17 mouse cellular contexts compared by ENCODE assay signal in the genomic region with DNA sequence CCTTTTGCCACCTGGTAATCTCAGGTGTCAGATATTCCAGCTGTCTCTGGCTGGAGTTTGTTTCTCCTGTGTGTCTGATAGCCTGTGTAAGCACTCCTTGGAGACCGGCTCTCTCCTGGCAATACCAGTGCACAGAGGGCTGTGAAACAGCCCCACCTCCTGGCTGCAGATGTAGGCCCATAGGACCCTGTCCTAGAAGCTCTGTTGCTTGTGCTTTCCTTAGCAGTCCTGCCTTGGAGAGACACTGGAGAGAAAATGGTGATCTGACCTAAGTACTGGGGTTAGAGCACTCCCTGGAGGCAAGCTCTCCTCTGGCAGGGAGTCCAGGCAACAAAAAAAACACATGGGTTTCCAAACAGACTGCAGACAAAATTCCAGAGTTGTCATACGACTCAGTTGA.
A peak's percentile ranks its signal among the peaks of the same experiment; 100 is the strongest.
DNase-seq lines count a peak whose midpoint lies in the region; ATAC-seq and TF ChIP-seq lines count a peak whose summit lies in the region.
"Had no signal": no experiment of that assay in that cellular context is flagged by ENCODE, and none has a peak within 500 bp of the region (broad histone marks: within the 10 kb centered on the region; RNA-seq: fewer than 3 reads in every experiment).

No protein-coding gene starts in this region.

- H3K4me2 ChIP-seq in lung, embryonic 14.5 days, result no peak overlapping the region
- H3K4me2 ChIP-seq: embryonic facial prominence, embryonic 15.5 days; hindbrain, embryonic 14.5 days; limb, embryonic 13.5 days; midbrain, embryonic 15.5 days; neural tube, embryonic 13.5 days had no signal

- WGBS in lung, embryonic 14.5 days, result 26% methylated on average over 2 of the region's 2 CpGs

- no peaks in the 10 kb centered on the region for H3K36me3 ChIP-seq in lung, embryonic 14.5 days (ENCODE audit: insufficient read depth)
- H3K36me3 ChIP-seq: embryonic facial prominence, embryonic 15.5 days; limb, embryonic 13.5 days; midbrain, embryonic 15.5 days; neural tube, embryonic 13.5 days had no signal

- no peak for ATAC-seq in lung, embryonic 14.5 days (ENCODE audit: insufficient read depth)
- ATAC-seq in Patski, result no peak
- ATAC-seq: forebrain, postnatal 0 days; midbrain, embryonic 15.5 days had no signal

- no peak overlapping the region for H3K9ac ChIP-seq in lung, embryonic 14.5 days
- H3K9ac ChIP-seq: embryonic facial prominence, embryonic 15.5 days; forebrain, postnatal 0 days; hindbrain, embryonic 14.5 days; limb, embryonic 13.5 days; midbrain, embryonic 15.5 days; neural tube, embryonic 13.5 days had no signal

- CTCF ChIA-PET in Patski (lab: Charles Lee), result no interaction called here

- intact Hi-C loops in gastrocnemius, adult 2 months (cut with DNase I), result no loop called here

- in situ Hi-C loops in Patski (cut with MboI; ENCODE audit: low pct_unique_long_range_greater_than_20kb), result no loop called here

- DNase-seq in embryo, embryonic 10.5 days (ENCODE audit: low spot score), result peak; percentile 5
- DNase-seq in embryo, embryonic 10 days (ENCODE audit: low spot score), result no peak
- DNase-seq in lung, embryonic 14.5 days, result peak; percentile 27
- no peak for DNase-seq in lung, postnatal 14 days
- no peak for DNase-seq in Patski (ENCODE audit: low read depth, low spot score)
- DNase-seq in lung, postnatal 25 days (ENCODE audit: low spot score), result peak; percentile 3
- DNase-seq in gastrocnemius, adult 2 months, result no peak
- DNase-seq in urinary bladder, postnatal 10 days (ENCODE audit: low spot score), result no peak
- DNase-seq: forebrain, postnatal 0 days; gastrocnemius, postnatal 36 days; kidney, postnatal 14 days had no signal

- H3K4me1 ChIP-seq in lung, embryonic 14.5 days (ENCODE audit: insufficient read depth), result no peaks in the 10 kb centered on the region
- H3K4me1 ChIP-seq: embryonic facial prominence, embryonic 15.5 days; limb, embryonic 13.5 days; midbrain, embryonic 15.5 days; neural tube, embryonic 13.5 days had no signal

- TF ChIP-seq CTCF in lung, embryonic 14.5 days (IDR thresholded peaks at IDR 0.05; ENCODE audit: low read depth), result no peak; the same call in 1 of the 2 replicates
- TF ChIP-seq CTCF in Patski (IDR thresholded peaks at IDR 0.05), result peak; percentile 45
- TF ChIP-seq CTCF in gastrocnemius, adult 2 months (IDR thresholded peaks at IDR 0.05), result no peak

- no peaks in the 10 kb centered on the region for H3K27me3 ChIP-seq in lung, embryonic 14.5 days (ENCODE audit: insufficient read depth, low read length)
- no peaks in the 10 kb centered on the region for H3K27me3 ChIP-seq in Patski
- H3K27me3 ChIP-seq: embryonic facial prominence, embryonic 15.5 days; limb, embryonic 13.5 days; midbrain, embryonic 15.5 days; neural tube, embryonic 13.5 days had no signal

- POLR2A ChIA-PET in Patski (lab: Charles Lee), result no interaction called here

- no peaks in the 10 kb centered on the region for H3K9me3 ChIP-seq in lung, embryonic 14.5 days (ENCODE audit: low read depth, low read length)
- H3K9me3 ChIP-seq: embryonic facial prominence, embryonic 15.5 days; limb, embryonic 13.5 days; midbrain, embryonic 15.5 days; neural tube, embryonic 13.5 days had no signal

- no peak overlapping the region for H3K4me3 ChIP-seq in lung, embryonic 14.5 days (ENCODE audit: low read depth, low read length)
- no peak overlapping the region for H3K4me3 ChIP-seq in gastrocnemius, adult 2 months
- H3K4me3 ChIP-seq: embryonic facial prominence, embryonic 15.5 days; limb, embryonic 13.5 days; midbrain, embryonic 15.5 days; neural tube, embryonic 13.5 days had no signal

- H3K27ac ChIP-seq in lung, embryonic 14.5 days (ENCODE audit: low read depth), result no peak overlapping the region
- H3K27ac ChIP-seq in gastrocnemius, adult 2 months, result no peak overlapping the region
- H3K27ac ChIP-seq: embryonic facial prominence, embryonic 15.5 days; hindbrain, embryonic 14.5 days; limb, embryonic 13.5 days; macrophage; midbrain, embryonic 15.5 days; neural tube, embryonic 13.5 days had no signal

Comparison
In these comparisons a context has a peak if more than half of its experiments do, and no peak if none do; other contexts are left out.
1. DNase-seq: peak in embryo, embryonic 10.5 days (single experiment), lung, embryonic 14.5 days (single experiment) and lung, postnatal 25 days (single experiment); none in embryo, embryonic 10 days (single experiment), lung, postnatal 14 days (single experiment), Patski (single experiment), gastrocnemius, adult 2 months (single experiment) and urinary bladder, postnatal 10 days (single experiment).